Mouse (Mus musculus): ENCODE data around the gene Nkx6-2.

GRCm38 (mm10) chr7:139595862-139596261, 13.3 kb upstream of the Nkx6-2 start:
- TF ChIP-seq CTCF (conservative IDR thresholded peaks at IDR 0.05; ENCODE audit: insufficient read depth, insufficient read length, low read depth, low read length): no peak
- TF ChIP-seq POLR2A (IDR thresholded peaks at IDR 0.05; ENCODE audit: low read depth, low read length): no peak

All from kidney, adult 2 months (tissue).